Mouse (Mus musculus): ENCODE results near the gene Vps39. TPM values are rescaled to one million over a fixed set of nuclear protein-coding genes. Genes with fewer than 3 reads are reported as not detected.

Gene Vps39
- total and polyA plus RNA-seq, 3 experiments: 21.3 to 41.8 (median 33.7) TPM

DNA sequence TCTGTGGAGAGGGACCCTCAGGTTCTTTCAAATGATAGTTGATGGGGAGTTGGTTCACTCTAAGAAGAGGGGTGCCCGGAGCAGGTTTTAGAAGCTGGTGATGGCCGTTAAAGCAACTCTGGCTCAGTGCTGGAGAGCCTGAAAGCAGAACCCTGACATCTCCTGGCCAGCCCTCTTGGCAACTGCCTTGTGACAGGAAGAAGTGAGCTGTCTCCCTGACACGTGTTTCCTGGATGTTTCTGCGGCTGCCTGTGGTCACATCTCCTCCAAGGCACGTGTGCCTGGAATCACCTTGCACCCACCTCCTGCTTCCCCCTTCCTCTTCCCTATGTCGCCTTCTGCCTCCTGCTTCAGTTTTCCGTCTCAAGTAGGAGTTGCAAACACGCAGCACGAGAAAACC is 4.8 kb downstream of the Vps39 start:
- in situ Hi-C loops (cut with MboI; ENCODE audit: low pct_ligation_motif_present, low pct_unique_long_range_greater_than_20kb, low sequenced_read_pairs) (no loop called here), dilution Hi-C loops (cut with MboI; ENCODE audit: extremely low pct_ligation_motif_present, extremely low pct_unique_long_range_greater_than_20kb, low sequenced_read_pairs) (no loop called here)
- no peak overlapping the region for H3K27ac ChIP-seq (ENCODE audit: insufficient read depth, low read depth)
- H3K4me2 ChIP-seq (ENCODE audit: insufficient read depth, low read depth, poor library complexity, severe bottlenecking): no peak overlapping the region
- H3K36me3 ChIP-seq (replicated peaks in 1 of 2; ENCODE audit: control insufficient read depth in 1 of 2, insufficient read depth in 1 of 2, low read length in 1 of 2): peaks cover 42 to 75% of the 10 kb centered on the region in 2 experiments
- no peaks in the 10 kb centered on the region for H3K9me3 ChIP-seq (replicated peaks; ENCODE audit: low read length)
- H3K4me1 ChIP-seq (ENCODE audit: control insufficient read depth in 1 of 2, insufficient read depth in 2 of 2): peaks cover 4 to 26% of the 10 kb centered on the region in 2 experiments
- H3K79me2 ChIP-seq (replicated peaks; ENCODE audit: control insufficient read depth, extremely low read depth, insufficient read depth, poor library complexity, severe bottlenecking): peaks cover 20% of the 10 kb centered on the region
- no peak overlapping the region for H3K4me3 ChIP-seq (replicated peaks in 1 of 3; ENCODE audit: low read depth in 2 of 3, low read length in 2 of 3, poor library complexity in 1 of 3)
- no peak overlapping the region for H3K9ac ChIP-seq (ENCODE audit: insufficient read depth, low read depth)
- H3K27me3 ChIP-seq (replicated peaks): no peaks in the 10 kb centered on the region
- no peak for DNase-seq (ENCODE audit: extremely low read depth)
- TF ChIP-seq PAX5 (IDR thresholded peaks at IDR 0.05; ENCODE audit: low read length) (no peak), MAX (IDR thresholded peaks at IDR 0.05; ENCODE audit: low read length) (no peak), BHLHE40 (IDR thresholded peaks at IDR 0.05; ENCODE audit: low read depth, low read length) (peak; percentile 56), ELF1 (IDR thresholded peaks at IDR 0.05; ENCODE audit: low read depth, low read length) (no peak)

DNA sequence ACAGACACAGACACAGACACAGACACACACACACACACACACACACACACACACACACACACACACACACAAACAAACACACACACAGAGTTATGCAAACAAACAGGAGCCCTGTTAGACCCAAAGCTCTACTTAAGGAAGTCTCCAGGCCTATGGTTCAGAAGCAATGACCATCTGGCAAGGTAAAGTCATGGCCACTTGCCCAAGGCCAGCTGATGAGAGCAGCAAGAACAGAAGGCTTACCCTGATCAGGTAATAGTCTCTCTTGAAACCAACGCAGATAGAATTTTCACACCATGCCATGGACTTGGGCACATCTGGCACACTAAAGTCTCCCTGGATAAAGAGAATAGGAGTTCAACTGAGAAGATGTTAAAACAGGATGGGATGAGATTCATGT is 11.2 kb downstream of the Vps39 start:
- no peak for DNase-seq (ENCODE audit: extremely low read depth)
- no peak overlapping the region for H3K4me2 ChIP-seq (ENCODE audit: insufficient read depth, low read depth, poor library complexity, severe bottlenecking)
- peaks cover 76 to 93% of the 10 kb centered on the region in 2 experiments for H3K36me3 ChIP-seq (replicated peaks in 1 of 2; ENCODE audit: control insufficient read depth in 1 of 2, insufficient read depth in 1 of 2, low read length in 1 of 2)
- no peaks in the 10 kb centered on the region for H3K4me1 ChIP-seq (ENCODE audit: control insufficient read depth in 1 of 2, insufficient read depth in 2 of 2)
- no peak overlapping the region for H3K4me3 ChIP-seq (replicated peaks in 1 of 3; ENCODE audit: low read depth in 2 of 3, low read length in 2 of 3, poor library complexity in 1 of 3)
- no peak overlapping the region for H3K27ac ChIP-seq (ENCODE audit: insufficient read depth, low read depth)
- TF ChIP-seq ELF1 (IDR thresholded peaks at IDR 0.05; ENCODE audit: low read depth, low read length) (no peak), MAFK (IDR thresholded peaks at IDR 0.05; ENCODE audit: insufficient replicate concordance, low read length) (no peak), TBP (conservative IDR thresholded peaks at IDR 0.05; ENCODE audit: low read depth, low read length) (no peak), SMC3 (IDR thresholded peaks at IDR 0.05; ENCODE audit: low read depth, low read length) (no peak), POLR2A (IDR thresholded peaks at IDR 0.05; ENCODE audit: low read depth, low read length) (no peak), MAX (IDR thresholded peaks at IDR 0.05; ENCODE audit: low read length) (no peak), HCFC1 (IDR thresholded peaks at IDR 0.05; ENCODE audit: low read depth, low read length) (no peak), JUN (IDR thresholded peaks at IDR 0.05; ENCODE audit: insufficient read depth, low read depth, low read length) (no peak), MEF2A (IDR thresholded peaks at IDR 0.05; ENCODE audit: borderline replicate concordance, low read depth, low read length) (no peak), CTCF (conservative IDR thresholded peaks at IDR 0.05 in 1 of 2, IDR thresholded peaks at IDR 0.05 in 1 of 2; ENCODE audit: low read depth in 2 of 2, low read length in 2 of 2) (no peak), UBTF (IDR thresholded peaks at IDR 0.05; ENCODE audit: low read depth, low read length) (no peak), ETS1 (conservative IDR thresholded peaks at IDR 0.05; ENCODE audit: low read depth, low read length) (no peak), E2F4 (IDR thresholded peaks at IDR 0.05; ENCODE audit: insufficient replicate concordance, low read depth, low read length) (no peak), CHD2 (IDR thresholded peaks at IDR 0.05; ENCODE audit: low read length) (no peak), JUND (conservative IDR thresholded peaks at IDR 0.05; ENCODE audit: low read depth, low read length) (no peak), TCF12 (IDR thresholded peaks at IDR 0.05; ENCODE audit: low read depth, low read length) (no peak), RAD21 (IDR thresholded peaks at IDR 0.05; ENCODE audit: low read depth, low read length) (no peak), BHLHE40 (IDR thresholded peaks at IDR 0.05; ENCODE audit: low read depth, low read length) (no peak), ZMIZ1 (IDR thresholded peaks at IDR 0.05; ENCODE audit: low read depth, low read length) (no peak), GABPA (IDR thresholded peaks at IDR 0.05; ENCODE audit: insufficient replicate concordance, low read depth, low read length) (no peak)
- in situ Hi-C loops (cut with MboI; ENCODE audit: low pct_ligation_motif_present, low pct_unique_long_range_greater_than_20kb, low sequenced_read_pairs) (no loop called here), dilution Hi-C loops (cut with MboI; ENCODE audit: extremely low pct_ligation_motif_present, extremely low pct_unique_long_range_greater_than_20kb, low sequenced_read_pairs) (no loop called here)
- no peaks in the 10 kb centered on the region for H3K79me2 ChIP-seq (replicated peaks; ENCODE audit: control insufficient read depth, extremely low read depth, insufficient read depth, poor library complexity, severe bottlenecking)
- H3K9ac ChIP-seq (ENCODE audit: insufficient read depth, low read depth): no peak overlapping the region
- H3K9me3 ChIP-seq (replicated peaks; ENCODE audit: low read length): no peaks in the 10 kb centered on the region
- no peaks in the 10 kb centered on the region for H3K27me3 ChIP-seq (replicated peaks)

Measured in CH12.LX (cell line).